Mouse (Mus musculus): ENCODE measurements at regions not wholly inside any gene's neighbourhood (a gene's known extent, or its start where the extent isn't known, plus 50 kb on each side); places are given as distances from the start of the nearest gene placed in this dataset.

- TF ChIP-seq GATA1 (IDR thresholded peaks at IDR 0.05; ENCODE audit: borderline replicate concordance, low read length) (no peak), FLI1 (IDR thresholded peaks at IDR 0.05; ENCODE audit: low read length) (no peak)
Observed at GRCm38 (mm10) chr4:9036005-9036404, 797.2 kb upstream of the Car8 start.

Data from megakaryocyte, embryonic 14.5 days (primary cell).